ENCODE assay signal across 8 mouse cellular contexts in the genomic region with DNA sequence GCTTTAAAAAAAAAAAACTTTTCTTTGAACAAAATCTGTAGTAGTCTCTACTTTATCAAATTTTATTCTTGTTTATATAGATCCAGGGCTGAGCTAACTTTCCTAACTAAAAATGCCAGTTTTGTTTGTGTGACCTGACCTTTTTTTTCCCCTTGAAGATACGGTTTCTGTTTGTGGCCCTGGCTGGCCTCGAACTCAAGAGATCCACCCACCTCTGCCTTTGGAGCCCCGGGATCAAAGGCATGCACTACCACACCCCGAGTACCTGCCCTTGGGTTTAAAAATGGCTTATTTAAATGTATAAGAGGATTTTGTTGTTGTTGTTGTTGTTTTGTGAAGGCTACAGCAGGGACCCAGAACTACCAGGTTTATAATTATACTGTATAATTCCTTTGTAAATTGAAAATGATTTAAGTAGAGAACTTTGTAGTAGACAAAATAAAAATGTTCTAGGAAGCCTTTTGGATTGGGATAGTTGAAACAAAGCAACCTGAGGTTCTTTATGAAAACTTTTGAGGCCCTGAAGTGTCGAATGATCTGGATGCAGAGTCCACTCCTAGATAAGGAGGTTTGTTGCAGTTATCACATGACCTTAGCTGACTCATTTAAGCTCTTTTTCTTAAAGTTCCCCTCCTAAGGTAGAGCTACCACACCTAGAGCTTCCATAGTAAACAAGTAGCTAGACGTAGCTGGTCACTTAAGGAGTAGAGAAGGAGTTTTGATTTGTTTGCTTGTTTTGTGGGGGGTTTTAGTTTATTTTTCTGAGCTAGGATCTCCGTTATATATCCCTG. TPM values are rescaled to one million over a fixed set of nuclear protein-coding genes. Genes with fewer than 3 reads are reported as not detected.
DNase-seq lines count a peak whose midpoint lies in the region; ATAC-seq and TF ChIP-seq lines count a peak whose summit lies in the region.

No protein-coding gene starts in this region.

- peak; percentile 32 for DNase-seq in CD4-positive, CD25-positive, alpha-beta regulatory T cell, adult 2 months (ENCODE audit: low read depth, low spot score)
- DNase-seq in thymus, adult 2 months = no peak
- DNase-seq in thymus, adult 18-20 months = no peak
- DNase-seq in liver, adult 2 months (ENCODE audit: extremely low read depth, low read depth, low spot score) = peak; percentile 70
- DNase-seq in thymus, postnatal 10 days (ENCODE audit: low spot score in 2 of 2) = no peak
- no peak for DNase-seq in cerebellum, adult 9-10 months

- no peaks in the 10 kb centered on the region for H3K27me3 ChIP-seq in thymus, adult 2 months (ENCODE audit: control insufficient read depth, insufficient read depth, low read length)
- H3K27me3 ChIP-seq in liver, adult 2 months (ENCODE audit: control insufficient read depth, insufficient read depth, low read length) = no peaks in the 10 kb centered on the region

- no peak overlapping the region; the same call in 1 of the 2 replicates for H3K27ac ChIP-seq in thymus, adult 2 months (ENCODE audit: control insufficient read depth, insufficient read depth, low read length)
- peak overlapping the region; percentile 81 for H3K27ac ChIP-seq in liver, adult 2 months (replicated peaks; ENCODE audit: insufficient read depth, low read depth, low read length)

- peaks cover 4% of the 10 kb centered on the region for H3K4me1 ChIP-seq in thymus, adult 2 months (replicated peaks; ENCODE audit: control insufficient read depth, insufficient read depth, low read length)
- peaks cover 28% of the 10 kb centered on the region for H3K4me1 ChIP-seq in liver, adult 2 months (ENCODE audit: control insufficient read depth, insufficient read depth, low read length)

- H3K9ac ChIP-seq in liver, adult 2 months (ENCODE audit: low read depth, low read length) = peak overlapping the region; percentile 71

- ATAC-seq in CD4-positive, CD25-positive, alpha-beta regulatory T cell, adult 4 months = no peak
- ATAC-seq in megakaryocyte-erythroid progenitor cell, adult 5-6 weeks (replicated peaks; ENCODE audit: low FRiP score, low TSS enrichment, poor library complexity, severe bottlenecking) = no peak

- H3K4me3 ChIP-seq in thymus, adult 2 months (ENCODE audit: control insufficient read depth, insufficient read depth, low read length) = peak overlapping the region; percentile 33
- peak overlapping the region; percentile 62 for H3K4me3 ChIP-seq in liver, adult 2 months (ENCODE audit: insufficient read depth, low read depth, low read length)

- no peak for TF ChIP-seq POLR2A in thymus, adult 2 months (IDR thresholded peaks at IDR 0.05; ENCODE audit: control insufficient read depth, extremely low read depth, insufficient read depth, low read length, poor library complexity)
- TF ChIP-seq POLR2A in liver, adult 2 months (IDR thresholded peaks at IDR 0.05; ENCODE audit: extremely low read depth, insufficient read depth, low read length) = no peak

- 35% methylated on average over 7 of the region's 7 CpGs for WGBS in thymus, adult 2 months
- 6% methylated on average over 7 of the region's 7 CpGs for WGBS in liver, adult 2 months

- TF ChIP-seq CTCF in thymus, adult 2 months (IDR thresholded peaks at IDR 0.05; ENCODE audit: borderline replicate concordance, control insufficient read depth, extremely low read depth, insufficient read depth, low read length, poor library complexity) = no peak
- no peak for TF ChIP-seq CTCF in liver, adult 2 months (IDR thresholded peaks at IDR 0.05; ENCODE audit: low read depth, low read length)

- peaks cover 36% of the 10 kb centered on the region; the same call in 1 of the 2 replicates for H3K79me2 ChIP-seq in liver, adult 2 months (ENCODE audit: control insufficient read depth, insufficient read depth, low read length)

- H3K36me3 ChIP-seq in thymus, adult 2 months (ENCODE audit: control insufficient read depth, insufficient read depth, low read length) = peaks cover 7% of the 10 kb centered on the region
- peaks cover 27% of the 10 kb centered on the region for H3K36me3 ChIP-seq in liver, adult 2 months (ENCODE audit: control insufficient read depth, insufficient read depth, low read length)

RNA-seq across cellular contexts. Expression of a gene that starts 5.4 kb away (rescaled TPM):
- 100 to 1,000 TPM in 1 of 2 experiments, 10 to 100 TPM in 1; 86.3 to 108 TPM for polyA plus RNA-seq in CD4-positive, CD25-positive, alpha-beta regulatory T cell, adult 4 months (2017; shearing (Covaris generic))
- polyA plus RNA-seq in thymus, adult 2 months (2012; rRNA removed) = 28.9 and 29.0 TPM in 2 replicates
- 26.4 and 32.6 TPM in 2 replicates for total RNA-seq in liver, adult 2 months (2014; rRNA removed)
- polyA plus RNA-seq in liver, adult 2 months (2012; rRNA removed) = 19.9 and 25.7 TPM in 2 replicates
- 45.5 and 53.1 TPM in 2 replicates for total RNA-seq in megakaryocyte-erythroid progenitor cell, adult 5-6 weeks (2014; fragmentation: Nextera tagmentation)
- 22.6 and 26.2 TPM in 2 replicates for total RNA-seq in megakaryocyte-erythroid progenitor cell, adult 5-6 weeks (2017)

RNA-seq across cellular contexts. Expression of a gene that starts 6.4 kb away (rescaled TPM):
- polyA plus RNA-seq in CD4-positive, CD25-positive, alpha-beta regulatory T cell, adult 4 months (2017; shearing (Covaris generic)) = 10 to 100 TPM; 38.3 to 43.9 TPM
- polyA plus RNA-seq in thymus, adult 2 months (2012; rRNA removed) = 105 and 107 TPM in 2 replicates
- total RNA-seq in liver, adult 2 months (2014; rRNA removed) = 110 and 118 TPM in 2 replicates
- polyA plus RNA-seq in liver, adult 2 months (2012; rRNA removed) = 82.6 and 90.2 TPM in 2 replicates
- total RNA-seq in megakaryocyte-erythroid progenitor cell, adult 5-6 weeks (2014; fragmentation: Nextera tagmentation) = 85.3 and 102 TPM in 2 replicates
- total RNA-seq in megakaryocyte-erythroid progenitor cell, adult 5-6 weeks (2017) = 69.9 and 77.6 TPM in 2 replicates

Comparison
In these comparisons a context has a peak if more than half of its experiments do, and no peak if none do; other contexts are left out.
1. DNase-seq: peak in CD4-positive, CD25-positive, alpha-beta regulatory T cell, adult 2 months (single experiment) and liver, adult 2 months (single experiment); none in thymus, adult 2 months (single experiment), thymus, adult 18-20 months (0 of 2), thymus, postnatal 10 days (0 of 2) and cerebellum, adult 9-10 months (single experiment).